Mouse (Mus musculus) intestine, embryonic 15.5 days (tissue): ENCODE results near the gene Fxyd4. TPM values are rescaled to one million over a fixed set of nuclear protein-coding genes. Genes with fewer than 3 reads are reported as not detected.

Experiments used
- polyA plus RNA-seq: library from polyadenylated mRNA; unstranded; fragments of >200 nt; fragmentation: Nextera tagmentation; extraction: Ambion mirVana; gene quantifications from 2 replicates; pipeline ENCODE4 v1.2.1, GENCODE M21; 2015

The Fxyd4 gene
- polyA plus RNA-seq, 1 experiment from 2014 or later = 1.8 TPM

Other genes starting within 250 kb of the Fxyd4 start
- gene Zfp637, start 96.5 kb downstream of the Fxyd4 start, polyA plus RNA-seq = 84.7 and 90.5 TPM in 2 replicates
- 4.5 and 5.1 TPM in 2 replicates for gene Zfp239, start 75.6 kb downstream of the Fxyd4 start, polyA plus RNA-seq
- gene Hnrnpf, start 37.4 kb downstream of the Fxyd4 start, polyA plus RNA-seq = 791 and 835 TPM in 2 replicates
- 0.13 and 0.33 TPM in 2 replicates for gene Rasgef1a, start 73.7 kb upstream of the Fxyd4 start, polyA plus RNA-seq
- gene Csgalnact2, start 201.4 kb upstream of the Fxyd4 start, polyA plus RNA-seq = 10.4 and 12.1 TPM in 2 replicates